Mouse (Mus musculus) adrenal gland, postnatal 14 days (tissue): ENCODE data around the gene Rara. TPM values are rescaled to one million over a fixed set of nuclear protein-coding genes. Genes with fewer than 3 reads are reported as not detected.

Source experiments
- DNase-seq: peaks from one replicate; pipeline ENCODE4 v3.0.0; 2021; ENCODE audit warnings: mixed read lengths
- total RNA-seq: library from RNA; stranded (reverse); gene quantifications from 2 replicates; pipeline ENCODE4 v1.2.3, GENCODE M21; 2021

Rara gene
- total RNA-seq, 1 experiment from 2014 or later = 24.5 TPM

GRCm38 (mm10) chr11:98953361-98953760 is 25.7 kb downstream of the Rara start:
- DNase-seq = peak; percentile 18

GRCm38 (mm10) chr11:98953835-98954320 is 26.3 kb downstream of the Rara start:
- DNase-seq = peak; percentile 48

GRCm38 (mm10) chr11:98954373-98954772 is 26.8 kb downstream of the Rara start:
- peak; percentile 90 for DNase-seq

GRCm38 (mm10) chr11:98954801-98955706 is 27.4 kb downstream of the Rara start:
- DNase-seq = peak; percentile 51

GRCm38 (mm10) chr11:98955707-98956235 is 28.2 kb downstream of the Rara start:
- no peak for DNase-seq

- DNase-seq = no peak
Measured at GRCm38 (mm10) chr11:98956340-98956739, 28.7 kb downstream of the Rara start.

- DNase-seq = peak; percentile 92
Measured at GRCm38 (mm10) chr11:98959437-98960312, 32.1 kb downstream of the Rara start.

GRCm38 (mm10) chr11:98960313-98960906 is 32.8 kb downstream of the Rara start:
- peak; percentile 89 for DNase-seq

GRCm38 (mm10) chr11:98961051-98961592 is 33.5 kb downstream of the Rara start:
- peak; percentile 72 for DNase-seq

GRCm38 (mm10) chr11:98961766-98962165 is 34.1 kb downstream of the Rara start:
- DNase-seq = peak; percentile 45

GRCm38 (mm10) chr11:98962421-98963095 is 34.9 kb downstream of the Rara start:
- DNase-seq = peak; percentile 20

GRCm38 (mm10) chr11:98963191-98964021 is 35.8 kb downstream of the Rara start:
- DNase-seq = peak; percentile 89

- DNase-seq = peak; percentile 21
Measured at GRCm38 (mm10) chr11:98964201-98964615, 36.6 kb downstream of the Rara start.

- peak; percentile 78 for DNase-seq
Measured at GRCm38 (mm10) chr11:98964616-98965415, 37.2 kb downstream of the Rara start.

GRCm38 (mm10) chr11:98965416-98966077 is 37.9 kb downstream of the Rara start:
- DNase-seq = peak; percentile 12

- peak; percentile 92 for DNase-seq
Measured at GRCm38 (mm10) chr11:98966499-98967141, 39.0 kb downstream of the Rara start.

GRCm38 (mm10) chr11:98968079-98968478 is 40.5 kb downstream of the Rara start:
- no peak for DNase-seq
